Mouse (Mus musculus) thymus, adult 2 months (tissue): ENCODE data around the gene Sufu.

Experiments used
- CTCF ChIP-seq: fragments of 200-500 bp; IDR thresholded peaks from 2 replicates; pipeline ENCODE4 v1.5.1; 2012; ENCODE audit warnings: mild to moderate bottlenecking, control low read depth, low read length, moderate library complexity, borderline replicate concordance; ENCODE audit not compliant: control insufficient read depth, poor library complexity, insufficient read depth; ENCODE audit errors: extremely low read depth
- POLR2A ChIP-seq: fragments of 200-500 bp; IDR thresholded peaks from 2 replicates; pipeline ENCODE4 v1.6.1; 2012; ENCODE audit warnings: mild to moderate bottlenecking, low read length, control low read depth, moderate library complexity; ENCODE audit not compliant: control insufficient read depth, poor library complexity, insufficient read depth; ENCODE audit errors: extremely low read depth

DNA sequence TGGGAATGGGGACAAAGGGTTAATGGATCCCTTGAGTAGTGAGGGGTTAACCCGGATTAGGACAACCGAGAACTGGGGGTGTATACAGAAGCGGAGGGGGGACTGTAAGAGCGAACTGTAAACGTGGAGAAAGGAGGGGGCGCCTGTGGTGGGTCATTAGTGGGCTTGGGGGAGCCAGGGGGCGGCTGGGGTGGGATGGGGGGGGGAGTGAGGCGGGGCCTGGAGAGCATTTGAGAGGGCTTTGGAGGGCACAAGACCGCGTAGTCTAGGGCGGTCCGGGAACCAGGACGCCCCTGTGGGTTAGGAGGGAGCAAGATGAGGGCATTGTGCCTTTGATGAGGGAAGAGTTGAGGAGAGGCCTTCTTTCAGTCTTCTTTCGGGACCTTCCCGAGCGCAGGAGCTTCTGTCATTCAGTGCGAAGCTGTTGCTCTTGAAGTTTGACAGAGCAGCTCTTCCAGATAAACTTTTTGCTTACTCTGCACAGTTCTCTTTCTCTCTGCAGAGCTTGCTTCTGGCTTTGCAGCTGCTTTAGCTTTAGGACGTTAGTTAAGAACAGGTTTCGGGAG is 823 bp downstream of the Sufu start:
- TF ChIP-seq POLR2A (no peak), CTCF (no peak)
